Mouse (Mus musculus) MEL (cell line): ENCODE measurements around the gene Fam83g.
A peak's percentile ranks its signal among the peaks of the same experiment; 100 is the strongest.

Experiments
- CHD1 ChIP-seq: IDR thresholded peaks from 2 replicates; pipeline ENCODE4 v1.6.1; 2012; ENCODE audit warnings: low read depth, mild to moderate bottlenecking, inconsistent platforms, low read length, improper control_type of control experiment
- CTCF ChIP-seq, 3 experiments: IDR thresholded peaks in 2 of 3; conservative IDR thresholded peaks in 1 of 3; 2 replicates each; pipeline ENCODE4 v1.5.1; 2011 to 2012; ENCODE audit warnings: low read length in 3 of 3, low read depth in 2 of 3, mild to moderate bottlenecking in 2 of 3, improper control_type of control experiment in 1 of 3, inconsistent platforms in 1 of 3, mixed read lengths in 1 of 3, moderate library complexity in 1 of 3; ENCODE audit not compliant: control insufficient read depth in 1 of 3, insufficient read depth in 1 of 3, poor library complexity in 1 of 3, severe bottlenecking in 1 of 3
- MXI1 ChIP-seq: IDR thresholded peaks from 2 replicates; pipeline ENCODE4 v1.6.1; 2011; ENCODE audit warnings: mild to moderate bottlenecking, low read depth, low read length, improper control_type of control experiment
- POLR2A ChIP-seq, 2 experiments: IDR thresholded peaks; 2 replicates each; pipeline ENCODE4 v1.6.1; 2011 to 2012; ENCODE audit warnings: low read length in 2 of 2, mild to moderate bottlenecking in 2 of 2, control low read depth in 1 of 2, improper control_type of control experiment in 1 of 2, low read depth in 1 of 2, moderate library complexity in 1 of 2; ENCODE audit not compliant: control insufficient read depth in 1 of 2, insufficient read depth in 1 of 2, poor library complexity in 1 of 2
- SMC3 ChIP-seq: IDR thresholded peaks from 2 replicates; pipeline ENCODE4 v1.6.1; 2011; ENCODE audit warnings: low read depth, low read length, improper control_type of control experiment
- USF1 ChIP-seq: IDR thresholded peaks from 2 replicates; pipeline ENCODE4 v1.6.1; 2014; ENCODE audit warnings: low read depth, mild to moderate bottlenecking, inconsistent platforms, low read length, improper control_type of control experiment, moderate library complexity
- USF2 ChIP-seq, 2 experiments: IDR thresholded peaks; 2 replicates each; pipeline ENCODE4 v1.6.1; 2011 to 2012; ENCODE audit warnings: improper control_type of control experiment in 2 of 2, low read length in 2 of 2, borderline replicate concordance in 1 of 2, inconsistent platforms in 1 of 2, low read depth in 1 of 2, mild to moderate bottlenecking in 1 of 2; ENCODE audit not compliant: insufficient read depth in 1 of 2
- ZNF384 ChIP-seq: IDR thresholded peaks from 2 replicates; pipeline ENCODE4 v1.6.1; 2012; ENCODE audit warnings: low read depth, mild to moderate bottlenecking, inconsistent platforms, low read length, improper control_type of control experiment

DNA sequence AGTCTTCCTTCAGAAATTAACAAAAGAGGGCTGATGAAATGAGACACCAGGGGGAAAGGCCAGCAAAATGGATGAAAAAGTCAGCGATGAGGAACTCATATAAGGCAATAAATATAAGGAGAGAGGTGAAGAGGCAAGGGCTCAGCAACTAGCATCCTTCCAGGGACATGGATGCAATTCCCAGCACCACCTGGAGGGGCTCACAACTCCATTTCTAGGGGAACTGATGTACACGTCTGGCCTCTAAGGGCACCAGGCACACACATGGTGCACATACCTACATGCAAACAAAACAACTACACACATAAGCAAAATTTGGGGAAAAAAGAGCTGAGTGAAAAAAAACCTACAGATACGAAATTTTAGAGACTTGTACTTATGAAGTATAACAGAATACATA is 60.6 kb downstream of the Fam83g start:
- TF ChIP-seq POLR2A (IDR thresholded peaks at IDR 0.05; ENCODE audit: control insufficient read depth in 1 of 2, insufficient read depth in 1 of 2, low read depth in 1 of 2, low read length in 2 of 2, poor library complexity in 1 of 2), result no peak
- no peak for TF ChIP-seq MXI1
- peak; percentile 6 to 34 (median 27); a peak in 4 of 6 replicates for TF ChIP-seq CTCF (IDR thresholded peaks at IDR 0.05 in 2 of 3, conservative IDR thresholded peaks at IDR 0.05 in 1 of 3; ENCODE audit: control insufficient read depth in 1 of 3, insufficient read depth in 1 of 3, low read depth in 2 of 3, low read length in 3 of 3, poor library complexity in 1 of 3, severe bottlenecking in 1 of 3)
- TF ChIP-seq USF2 (IDR thresholded peaks at IDR 0.05; ENCODE audit: borderline replicate concordance in 1 of 2, insufficient read depth in 1 of 2, low read depth in 1 of 2, low read length in 2 of 2), result no peak
- no peak for TF ChIP-seq ZNF384
- TF ChIP-seq SMC3, result no peak
- TF ChIP-seq USF1, result no peak
- no peak for TF ChIP-seq CHD1
